Mouse (Mus musculus) layer of hippocampus, postnatal 36 days (tissue): ENCODE measurements around the gene Clic1. TPM values are rescaled to one million over a fixed set of nuclear protein-coding genes. Genes with fewer than 3 reads are reported as not detected.
A peak's percentile ranks its signal among the peaks of the same experiment; 100 is the strongest.
"Not testable (repeated sequence)": the region's sequence is repeated elsewhere in the genome, so short reads cannot be mapped to it uniquely, and the experiment has no call there.

ENCODE experiments used
- DNase-seq, 2 experiments: peaks; one replicate each; pipeline ENCODE4 v3.0.0; 2022
- total RNA-seq, 2 experiments: library from RNA; stranded (reverse); gene quantifications; 2 replicates each; pipeline ENCODE4 v1.2.3; 2021

Gene Clic1
- total RNA-seq = 10 to 100 TPM in 1 of 2 experiments, 1 to 10 TPM in 1; 6.7 to 11.5 TPM

DNA sequence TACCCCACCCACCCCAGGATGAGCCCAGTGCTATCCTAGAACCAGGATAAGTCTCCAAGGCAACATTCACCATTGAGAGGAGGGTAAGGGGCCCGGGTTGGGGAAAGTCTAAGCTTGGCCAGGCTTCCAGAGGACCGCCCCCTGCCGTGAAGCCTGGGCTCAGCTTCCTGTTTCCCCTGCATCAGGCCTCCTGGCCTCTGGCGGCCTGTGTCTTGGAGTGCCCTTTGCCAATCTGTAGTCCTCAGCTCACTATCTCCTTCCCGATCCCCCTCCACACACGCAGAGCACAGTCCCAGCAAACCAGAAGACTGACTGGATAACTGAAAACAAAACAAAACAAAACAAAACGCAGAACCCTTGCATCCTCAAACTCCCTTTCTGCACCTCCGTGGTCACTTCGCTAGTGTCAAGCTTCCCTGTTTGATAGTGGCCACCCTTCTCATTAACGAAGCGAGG is at the start of gene Clic1:
TSS of gene Clic1 (plus strand) at position 406 of the 456 bp plus-strand sequence.
- DNase-seq = no peak

DNA sequence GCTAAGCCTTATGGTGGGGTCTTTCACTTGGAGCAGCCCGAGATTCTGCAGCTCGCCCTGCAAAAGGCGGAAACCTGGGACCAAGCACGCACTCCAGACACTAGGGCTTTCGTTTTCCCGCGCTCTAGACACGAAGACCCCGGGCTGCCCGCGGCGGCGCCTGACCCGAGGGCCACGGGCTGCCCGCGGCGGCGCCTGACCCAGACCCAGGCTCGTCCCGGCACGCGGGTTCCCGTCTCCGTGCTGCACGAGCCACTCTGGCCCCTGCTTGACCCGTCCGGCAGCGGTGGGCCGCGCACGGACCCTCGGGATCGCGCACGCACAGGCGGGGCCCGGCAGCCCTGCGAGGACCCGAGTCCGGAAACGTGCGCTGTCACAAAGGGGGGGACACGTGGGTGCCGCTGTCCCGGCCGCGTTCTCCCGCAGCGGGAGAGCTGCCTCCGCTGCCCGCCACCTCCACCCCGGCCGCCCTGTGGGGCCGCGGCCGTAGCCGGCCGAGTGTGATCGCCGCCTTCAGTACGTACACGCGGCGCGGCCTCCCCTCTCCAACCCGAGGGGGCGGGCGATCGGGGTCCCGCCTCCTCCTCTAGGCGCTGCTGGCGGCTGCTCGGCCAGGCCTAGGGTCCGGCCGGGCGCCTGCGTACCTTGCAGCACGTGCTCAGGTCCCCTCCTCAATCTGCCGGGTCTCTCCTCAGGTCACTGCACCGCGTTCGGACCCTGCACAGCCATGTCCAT is 48.9 kb upstream of the Clic1 start, which contains the start of gene Vars:
TSS of gene Vars (plus strand) at position 271 of the 735 bp plus-strand sequence.
- DNase-seq = peak; percentile 85 to 86

DNA sequence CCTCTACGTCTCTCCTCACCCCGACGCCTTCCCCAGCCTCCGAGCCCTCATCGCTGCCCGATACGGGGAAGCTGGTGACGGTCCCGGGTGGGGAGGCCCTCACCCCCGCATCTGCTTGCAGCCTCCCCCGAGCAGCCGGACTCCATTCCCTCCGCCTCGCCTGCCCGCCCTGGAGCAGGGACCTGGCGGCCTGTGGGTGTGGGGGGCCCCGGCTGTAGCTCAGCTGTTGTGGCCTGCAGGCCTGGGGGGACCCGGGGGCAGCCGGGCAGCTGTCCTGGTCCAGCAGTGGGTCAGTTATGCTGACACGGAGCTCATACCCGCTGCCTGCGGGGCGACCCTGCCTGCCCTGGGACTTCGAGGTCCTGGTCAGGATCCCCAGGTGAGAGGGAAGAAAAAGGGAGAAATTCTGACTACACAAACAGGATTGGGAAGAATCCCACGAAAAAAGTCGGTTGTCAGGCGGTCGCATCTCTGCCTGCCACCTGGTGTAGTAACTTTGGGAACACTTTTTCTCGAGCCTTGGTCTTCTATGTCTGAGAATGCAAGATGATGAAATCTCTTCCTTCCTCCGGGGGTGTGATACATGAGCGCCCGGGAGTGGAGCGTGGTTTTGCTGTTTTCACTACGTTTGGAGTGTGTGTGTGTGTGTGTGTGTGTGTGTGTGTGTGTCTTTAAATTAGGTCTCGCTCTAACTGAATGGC is 48.2 kb upstream of the Clic1 start:
- peak; percentile 26 to 31 for DNase-seq

DNA sequence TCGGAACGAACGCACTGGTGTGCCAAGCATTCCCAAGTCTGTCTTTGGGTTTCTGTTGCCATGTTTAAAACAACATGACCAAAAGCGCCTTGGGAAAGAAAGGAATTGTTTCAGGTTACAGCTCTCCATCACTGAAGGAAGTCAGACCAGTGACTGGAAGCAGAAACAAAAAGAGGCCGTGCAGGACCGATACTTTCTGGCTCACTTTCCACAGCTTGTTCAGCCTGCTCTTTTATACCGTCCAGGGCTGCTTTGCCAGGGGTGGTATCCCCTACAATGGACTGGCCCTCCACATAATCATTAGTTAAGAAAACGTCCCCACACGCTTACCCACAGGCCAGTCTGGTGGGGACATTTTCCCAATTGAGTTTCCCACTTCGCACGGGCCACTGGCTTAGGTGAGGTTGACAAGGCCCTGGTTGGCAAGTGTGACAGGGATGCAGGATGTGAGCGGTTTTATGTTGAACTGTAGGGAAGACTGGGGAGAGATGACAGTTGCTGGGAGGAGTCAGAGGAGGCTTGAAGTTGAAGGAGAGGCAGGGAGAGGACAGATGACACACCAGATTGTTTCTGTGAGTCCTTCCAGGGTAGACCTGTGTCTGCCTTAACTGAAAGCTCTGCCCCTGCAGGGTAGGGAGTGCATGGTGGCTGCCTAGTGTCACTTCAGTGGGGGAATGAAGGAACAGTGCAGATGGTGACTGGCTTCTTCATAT is 47.5 kb upstream of the Clic1 start:
- no peak for DNase-seq

DNA sequence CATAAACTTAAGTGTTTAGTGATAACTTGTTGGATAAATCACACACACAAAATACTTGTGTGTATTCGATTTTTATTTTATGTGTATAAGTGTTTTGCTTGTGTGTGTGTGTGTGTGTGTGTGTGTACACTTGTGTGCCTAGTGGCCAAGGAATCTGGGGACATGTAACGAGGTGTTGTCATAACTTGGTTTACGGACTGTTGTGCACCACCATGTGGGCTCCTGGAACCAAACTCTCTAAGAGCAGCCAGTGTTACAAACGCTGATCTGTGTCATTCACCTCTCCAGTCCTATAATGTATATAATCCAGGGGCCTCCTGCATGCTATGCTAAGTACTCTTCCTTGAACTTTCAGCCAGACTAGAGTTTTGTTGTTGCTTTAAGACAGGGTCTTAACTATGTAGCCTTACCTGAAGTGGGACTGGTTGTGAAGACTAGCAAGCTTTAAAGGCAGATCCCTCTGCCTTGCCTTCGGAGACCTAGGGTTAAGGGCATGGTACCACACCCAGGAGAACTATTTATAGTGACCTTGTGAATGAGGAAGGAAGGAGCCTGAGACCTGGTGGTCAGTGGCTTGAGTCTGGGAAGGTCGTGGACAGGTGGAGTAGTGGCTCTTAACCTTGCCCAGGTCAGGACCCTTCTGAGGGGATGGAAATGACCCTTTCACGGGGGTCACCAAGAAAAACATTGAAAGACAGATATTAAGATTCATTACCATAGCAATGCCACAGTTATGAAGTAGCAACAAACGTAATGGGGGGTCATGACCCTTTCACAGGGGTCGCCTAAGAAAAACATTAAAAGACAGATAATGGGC is 46.5 kb upstream of the Clic1 start:
- no peak for DNase-seq

DNA sequence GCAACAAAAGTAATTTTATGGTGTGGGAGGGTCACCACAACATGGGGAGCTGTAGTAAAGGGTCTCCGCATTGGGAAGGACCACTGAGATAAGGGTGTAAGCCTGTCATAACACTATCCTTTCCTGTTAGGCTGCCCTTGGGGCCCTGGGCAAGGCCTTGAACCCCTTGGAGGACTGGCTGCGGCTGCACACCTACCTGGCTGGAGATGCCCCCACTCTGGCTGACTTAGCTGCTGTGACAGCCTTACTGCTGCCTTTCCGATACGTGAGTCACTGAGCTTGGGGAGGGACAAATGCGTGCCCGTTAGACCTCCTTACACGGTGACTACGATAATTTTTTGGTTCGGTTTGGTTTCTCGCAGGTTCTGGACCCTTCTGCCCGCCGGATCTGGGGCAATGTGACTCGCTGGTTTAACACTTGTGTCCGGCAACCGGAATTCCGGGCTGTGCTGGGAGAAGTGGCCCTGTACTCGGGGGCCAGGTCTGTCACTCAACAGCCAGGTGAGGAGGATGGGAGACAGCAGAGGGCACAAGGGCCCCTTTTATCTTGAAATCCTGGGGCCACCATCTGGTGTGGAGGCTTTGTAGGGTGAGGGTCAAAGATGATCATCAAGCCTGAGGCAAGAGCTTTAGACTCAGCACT is 45.6 kb upstream of the Clic1 start:
- no peak for DNase-seq

DNA sequence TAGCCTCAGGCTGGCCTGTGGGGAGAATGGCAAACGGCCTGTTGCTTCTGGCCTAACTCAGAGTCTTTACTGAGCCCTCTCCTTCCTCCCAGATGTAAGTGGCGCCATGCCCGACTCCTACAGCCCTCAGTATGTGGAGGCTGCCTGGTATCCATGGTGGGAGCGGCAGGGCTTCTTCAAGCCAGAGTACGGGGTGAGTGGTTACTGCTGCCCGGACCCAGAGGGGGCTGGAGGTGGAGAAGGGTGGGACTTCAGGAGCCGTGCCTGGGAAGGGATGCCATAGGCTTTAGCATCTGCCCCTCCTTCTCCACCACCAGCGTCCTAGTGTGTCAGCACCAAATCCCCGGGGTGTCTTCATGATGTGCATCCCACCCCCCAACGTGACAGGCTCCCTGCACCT is 44.6 kb upstream of the Clic1 start:
- no peak for DNase-seq

DNA sequence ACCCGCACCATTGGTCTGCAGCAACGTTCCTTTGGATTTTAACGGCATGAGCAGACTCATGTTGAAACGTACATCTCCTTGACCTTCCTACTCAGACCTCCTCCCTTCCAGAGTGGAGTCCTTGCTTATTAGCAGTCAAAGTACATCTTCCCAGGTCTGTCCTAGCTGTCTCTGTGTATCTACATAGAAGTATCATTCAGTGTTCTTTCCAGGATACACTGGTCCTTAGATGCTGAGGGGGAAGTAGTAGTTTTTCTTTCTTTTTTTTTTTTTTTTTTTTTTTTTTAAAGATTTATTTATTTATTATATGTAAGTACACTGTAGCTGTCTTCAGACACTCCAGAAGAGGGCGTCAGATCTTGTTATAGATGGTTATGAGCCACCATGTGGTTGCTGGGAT is 43.9 kb upstream of the Clic1 start:
- not testable (repeated sequence) for DNase-seq

DNA sequence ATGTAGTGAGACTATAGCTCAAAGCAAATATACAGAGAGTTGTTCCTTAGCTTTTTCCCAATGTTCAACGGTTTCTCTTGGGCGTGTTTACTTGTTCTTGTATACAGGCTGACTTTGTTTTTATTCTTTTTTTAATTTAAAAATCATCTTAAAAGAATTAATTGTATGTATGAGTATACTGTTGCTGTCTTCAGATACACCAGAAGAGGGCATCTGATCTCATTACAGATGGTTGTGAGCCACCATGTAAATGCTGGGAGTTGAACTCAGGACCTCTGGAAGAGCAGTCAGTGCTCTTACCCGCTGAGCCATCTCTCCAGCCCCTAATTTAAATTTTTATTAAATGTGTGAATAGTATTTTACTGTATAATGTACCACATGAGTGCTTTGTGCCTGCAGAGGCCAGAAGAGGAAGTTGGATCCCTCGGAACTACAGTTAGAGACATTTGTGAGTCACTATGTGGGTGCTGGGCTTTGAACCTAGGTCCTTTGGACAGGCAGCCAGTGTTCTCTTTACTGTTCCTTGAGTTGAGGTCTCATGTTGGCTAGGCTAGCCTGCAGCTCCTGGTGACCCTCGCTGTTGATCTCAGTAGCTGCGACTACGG is 42.3 kb upstream of the Clic1 start:
- no peak for DNase-seq

DNA sequence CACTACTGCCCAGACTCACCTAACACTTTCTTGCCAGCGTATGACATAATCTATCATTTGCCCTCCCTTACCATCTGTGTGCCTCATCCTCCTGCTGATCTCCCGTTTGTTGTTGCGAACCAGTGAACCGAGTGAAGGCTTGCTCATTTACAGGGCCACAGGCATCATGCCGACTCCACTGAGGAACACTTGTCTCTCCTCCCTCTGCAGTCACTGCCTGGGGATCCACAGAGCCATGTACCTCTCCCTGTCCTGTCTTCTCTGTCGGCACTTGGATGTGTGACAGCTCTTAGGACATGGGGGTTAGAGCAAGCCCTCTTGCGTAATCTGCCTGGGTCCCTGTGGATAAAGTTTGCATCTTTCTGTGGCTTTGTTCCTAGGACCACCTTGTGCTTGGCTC is 40.2 kb upstream of the Clic1 start:
- DNase-seq = no peak

DNA sequence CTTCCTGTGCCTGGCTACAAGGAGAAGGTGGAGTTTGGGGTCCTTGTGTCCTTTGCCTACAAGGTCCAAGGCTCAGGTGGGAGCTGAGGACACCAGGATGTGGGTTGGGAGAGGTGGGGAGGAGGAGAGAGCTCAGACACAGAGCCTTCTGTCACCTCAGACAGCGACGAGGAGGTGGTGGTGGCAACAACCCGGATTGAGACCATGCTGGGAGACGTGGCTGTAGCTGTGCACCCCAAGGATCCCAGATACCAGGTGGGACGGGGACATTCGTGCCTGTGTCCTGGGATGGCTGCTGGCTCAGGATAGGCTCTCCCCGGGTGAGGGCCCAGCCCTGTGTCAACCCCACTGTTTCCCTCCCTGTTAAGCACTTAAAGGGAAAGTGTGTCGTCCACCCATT is 38.3 kb upstream of the Clic1 start:
- DNase-seq = no peak

DNA sequence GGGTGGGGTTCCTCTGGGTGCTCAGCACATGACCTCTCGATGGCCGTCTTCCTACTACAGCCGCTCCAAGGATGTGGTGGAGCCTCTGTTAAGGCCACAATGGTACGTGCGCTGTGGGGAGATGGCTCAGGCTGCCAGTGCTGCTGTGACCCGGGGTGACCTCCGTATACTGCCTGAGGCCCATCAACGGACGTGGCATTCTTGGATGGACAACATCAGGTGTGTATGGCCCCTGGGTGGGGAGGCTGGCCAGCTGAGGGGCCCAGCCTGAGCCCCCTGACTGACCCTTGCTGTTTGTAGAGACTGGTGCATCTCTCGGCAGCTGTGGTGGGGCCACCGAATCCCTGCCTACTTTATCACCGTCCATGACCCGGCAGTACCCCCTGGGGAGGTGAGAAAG is 37.3 kb upstream of the Clic1 start:
- DNase-seq = no peak

DNA sequence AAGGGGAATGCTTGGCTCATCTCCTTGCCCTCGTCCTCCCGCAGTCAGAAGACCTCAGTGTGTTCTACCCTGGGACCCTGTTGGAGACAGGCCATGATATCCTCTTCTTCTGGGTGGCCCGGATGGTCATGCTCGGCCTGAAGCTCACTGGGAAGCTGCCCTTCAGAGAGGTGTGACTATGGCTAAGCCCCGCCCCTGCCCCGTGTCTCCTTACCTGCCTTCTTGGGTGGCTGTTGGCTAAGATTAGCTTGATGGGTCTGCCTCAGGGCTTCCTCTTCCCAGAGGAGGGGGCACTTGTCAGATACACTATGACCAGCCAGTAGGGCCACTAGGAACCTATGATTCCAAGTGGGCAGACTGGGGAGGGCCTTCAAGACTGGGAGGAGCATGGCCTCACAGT is 36.5 kb upstream of the Clic1 start:
- DNase-seq = no peak

DNA sequence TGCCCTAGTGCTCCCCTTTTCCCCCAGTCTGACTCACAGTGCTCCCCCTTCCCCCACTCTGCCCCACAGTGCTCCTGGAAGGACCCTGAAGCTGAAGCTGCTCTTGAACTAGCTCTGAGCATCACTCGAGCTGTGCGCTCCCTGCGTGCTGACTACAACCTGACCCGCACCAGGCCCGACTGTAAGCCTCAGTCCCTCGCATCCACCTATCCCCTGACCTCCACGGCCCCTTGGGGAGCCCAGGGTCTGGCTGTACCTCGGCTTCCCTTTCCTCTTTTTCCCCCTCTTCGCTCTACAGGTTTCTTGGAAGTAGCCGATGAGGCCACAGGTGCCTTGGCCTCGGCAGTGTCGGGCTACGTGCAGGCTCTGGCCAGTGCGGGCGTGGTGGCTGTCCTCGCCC is 34.5 kb upstream of the Clic1 start:
- no peak for DNase-seq

DNA sequence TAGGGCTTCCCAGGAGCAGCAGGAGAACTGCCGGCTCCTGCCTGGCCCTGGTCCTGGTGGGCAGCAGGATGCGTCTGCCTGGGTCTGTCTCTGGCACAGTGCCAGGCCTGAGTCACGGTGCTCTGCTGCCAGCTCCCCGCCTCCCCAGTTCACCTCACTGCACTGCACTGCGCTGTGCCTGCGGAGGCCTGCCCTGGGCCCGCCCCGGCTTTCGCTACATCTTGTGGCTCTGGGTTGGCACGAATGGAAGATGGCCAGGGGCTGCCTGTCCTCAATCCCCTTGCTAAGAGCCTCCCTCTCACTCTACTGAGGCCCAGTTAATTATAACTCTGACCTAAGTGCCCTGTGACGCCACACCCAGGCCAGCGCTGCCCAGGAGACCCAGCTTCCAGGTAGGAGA is 33.4 kb upstream of the Clic1 start, which contains the start of gene Vwa7:
TSS of gene Vwa7 (plus strand) at position 204 of the 400 bp plus-strand sequence.
- DNase-seq = no peak

DNA sequence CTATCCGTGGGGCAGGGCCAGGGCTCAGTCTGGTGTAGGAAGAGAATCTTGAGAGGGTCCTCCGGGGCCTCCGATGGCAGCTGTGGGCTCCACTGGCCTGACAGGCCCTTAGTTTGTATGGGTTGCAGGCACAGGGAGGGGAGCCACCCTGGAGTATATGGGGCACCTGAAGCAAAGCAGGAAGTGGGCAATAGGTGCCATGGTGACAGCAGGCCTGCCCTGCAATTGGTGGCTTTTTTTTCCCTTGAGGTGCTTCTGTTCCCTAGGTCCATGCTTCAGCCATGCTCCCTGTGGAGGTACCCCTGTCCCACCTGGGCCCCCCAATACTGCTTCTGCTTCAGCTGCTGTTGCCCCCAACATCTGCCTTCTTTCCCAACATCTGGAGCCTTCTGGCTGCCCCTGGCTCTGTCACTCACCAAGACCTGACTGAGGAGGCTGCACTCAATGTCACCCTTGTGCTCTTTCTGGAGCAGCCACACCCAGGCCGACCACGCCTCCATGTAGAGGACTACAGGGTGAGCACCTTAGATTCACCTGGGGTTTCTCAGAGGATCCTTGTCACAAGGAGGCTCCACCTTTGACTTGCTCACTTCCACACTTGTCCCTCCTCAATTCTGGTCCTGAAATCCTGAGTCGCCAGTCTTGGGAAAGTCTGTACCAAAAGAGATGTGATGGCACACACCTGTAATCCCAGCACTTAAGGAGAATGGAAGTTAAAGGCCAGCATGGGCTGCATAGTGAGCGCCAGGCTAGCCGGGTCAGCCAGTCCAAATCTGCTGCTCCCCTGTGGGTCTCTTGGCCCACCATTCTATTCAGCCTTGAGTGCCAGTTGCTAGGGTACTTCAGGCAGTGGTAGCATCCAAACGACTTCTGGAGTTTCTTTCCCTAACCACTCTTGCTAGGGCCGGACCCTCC is 32.7 kb upstream of the Clic1 start:
- no peak for DNase-seq

DNA sequence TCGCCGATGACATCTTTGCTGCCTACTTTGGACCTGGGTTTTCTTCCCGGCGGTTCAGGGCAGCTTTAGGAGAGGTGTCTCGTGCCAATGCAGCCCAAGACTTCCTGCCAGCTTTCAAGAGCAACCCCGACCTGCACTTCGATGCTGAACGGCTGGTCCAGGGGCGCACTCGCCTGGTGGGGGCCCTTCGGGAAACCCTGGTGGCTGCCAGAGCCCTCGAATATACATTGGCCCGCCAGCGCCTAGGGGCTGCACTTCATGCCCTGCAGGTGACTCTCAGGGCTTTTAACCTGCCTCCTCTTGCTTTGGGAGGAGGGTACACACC is 32.1 kb upstream of the Clic1 start:
- no peak for DNase-seq

DNA sequence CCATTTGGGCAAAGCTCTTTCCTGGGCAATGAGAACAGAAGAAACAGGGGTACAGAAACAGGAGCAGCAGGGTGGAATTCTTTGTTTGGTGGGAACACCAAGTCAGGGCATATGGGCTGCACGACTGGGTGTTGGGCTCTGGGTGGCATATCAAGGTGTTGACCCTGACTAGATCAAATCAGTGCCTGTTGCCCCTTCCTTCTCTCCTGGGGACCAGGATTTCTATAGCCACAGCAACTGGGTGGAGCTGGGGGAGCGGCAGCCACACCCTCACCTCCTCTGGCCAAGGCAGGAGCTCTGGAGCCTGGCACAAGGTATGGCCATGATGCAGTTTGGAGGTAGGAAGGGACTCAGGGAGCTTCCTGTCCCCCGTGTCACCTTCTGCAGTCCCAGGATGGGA is 31.6 kb upstream of the Clic1 start:
- DNase-seq = no peak

DNA sequence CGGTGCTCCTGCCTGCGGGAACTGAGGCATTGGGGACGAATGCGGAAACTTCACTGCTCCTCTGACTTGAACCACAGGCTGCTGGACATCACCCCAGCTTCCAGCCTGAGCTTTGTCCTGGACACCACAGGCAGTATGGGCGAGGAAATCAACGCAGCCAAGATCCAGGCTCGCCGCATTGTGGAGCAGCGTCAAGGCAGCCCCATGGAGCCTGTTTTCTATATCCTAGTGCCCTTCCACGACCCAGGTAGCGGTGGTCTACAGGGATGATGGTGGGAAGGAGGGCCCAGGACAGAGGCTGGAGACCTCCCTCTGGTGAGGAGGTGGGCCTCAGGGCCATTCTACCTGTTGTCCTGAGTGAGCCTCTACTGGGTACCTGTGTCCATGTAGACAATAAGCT is 29.9 kb upstream of the Clic1 start:
- DNase-seq = no peak

DNA sequence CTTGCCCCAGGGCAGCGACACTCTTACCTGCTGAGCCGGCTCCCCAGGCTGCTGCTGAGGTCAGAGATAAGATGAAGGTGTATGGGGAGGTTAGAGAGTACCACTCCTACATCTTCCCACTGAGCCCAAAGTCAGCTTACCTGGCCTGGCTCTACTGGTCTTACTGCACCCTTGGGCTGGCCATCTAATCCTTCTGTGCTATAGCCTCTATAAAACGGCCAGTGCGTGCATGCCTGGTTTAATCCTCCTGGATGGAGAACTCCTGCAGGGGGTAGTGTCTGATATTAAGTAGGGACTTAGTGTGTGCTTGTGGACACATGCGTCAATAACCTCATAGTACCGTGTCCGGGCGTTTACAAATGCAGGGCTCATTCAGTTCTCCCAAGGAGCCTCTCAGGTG is 29.2 kb upstream of the Clic1 start:
- DNase-seq = no peak
